In the genomic region with DNA sequence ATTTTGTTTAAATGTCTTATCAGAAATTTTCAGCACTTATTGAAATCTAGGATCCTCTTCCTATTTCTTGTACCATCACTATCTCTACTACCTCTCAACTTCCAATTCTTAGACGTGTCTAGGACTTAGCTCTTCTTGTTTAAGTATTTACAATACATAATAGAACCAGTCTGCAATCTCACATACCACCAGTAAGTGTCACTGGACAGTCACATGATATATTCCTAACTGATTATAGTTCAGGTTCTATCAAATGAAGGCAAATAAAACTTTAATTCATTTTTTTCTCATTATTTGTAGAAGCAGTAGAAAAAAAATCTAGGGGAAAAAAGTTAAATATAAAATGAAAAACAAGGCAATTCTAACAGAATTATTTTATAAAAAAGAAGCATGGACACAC, we compare ENCODE assay signal across 14 mouse cellular contexts. TPM values are rescaled to one million over a fixed set of nuclear protein-coding genes. Genes with fewer than 3 reads are reported as not detected.
DNase-seq lines count a peak whose midpoint lies in the region; ATAC-seq and TF ChIP-seq lines count a peak whose summit lies in the region.
"Had no signal": no experiment of that assay in that cellular context is flagged by ENCODE, and none has a peak within 500 bp of the region (broad histone marks: within the 10 kb centered on the region; RNA-seq: fewer than 3 reads in every experiment).

No protein-coding gene starts in this region.

- 22% methylated on average over 1 of the region's 1 CpGs for WGBS in intestine, postnatal 0 days
- 32% methylated on average over 1 of the region's 1 CpGs for WGBS in intestine, embryonic 15.5 days

- H3K36me3 ChIP-seq in intestine, postnatal 0 days (ENCODE audit: control insufficient read depth, insufficient read depth), result peaks cover 3% of the 10 kb centered on the region; the same call in 1 of the 2 replicates
- no peaks in the 10 kb centered on the region for H3K36me3 ChIP-seq in intestine, embryonic 15.5 days
- no peaks in the 10 kb centered on the region for H3K36me3 ChIP-seq in myocyte (ENCODE audit: control insufficient read depth, insufficient read depth)

- H3K27me3 ChIP-seq in intestine, postnatal 0 days (replicated peaks; ENCODE audit: control insufficient read depth, insufficient read depth, low read length), result no peaks in the 10 kb centered on the region
- H3K27me3 ChIP-seq in intestine, embryonic 15.5 days (replicated peaks), result no peaks in the 10 kb centered on the region
- no peaks in the 10 kb centered on the region for H3K27me3 ChIP-seq in myocyte (ENCODE audit: control insufficient read depth, insufficient read depth, insufficient read length)
- H3K27me3 ChIP-seq: limb, embryonic 13.5 days had no signal

- intact Hi-C loops in left cerebral cortex, postnatal 25 days (cut with DNase I), result no loop called here

- H3K4me3 ChIP-seq in intestine, postnatal 0 days (ENCODE audit: low read depth, low read length), result no peak overlapping the region
- H3K4me3 ChIP-seq in intestine, embryonic 15.5 days (replicated peaks), result no peak overlapping the region
- H3K4me3 ChIP-seq in myocyte, result no peak overlapping the region
- H3K4me3 ChIP-seq: limb, embryonic 13.5 days had no signal

- H3K9ac ChIP-seq in intestine, postnatal 0 days (ENCODE audit: low read depth, low read length), result no peak overlapping the region
- H3K9ac ChIP-seq in intestine, embryonic 15.5 days, result no peak overlapping the region
- H3K9ac ChIP-seq: limb, embryonic 13.5 days had no signal

- H3ac ChIP-seq in myocyte (ENCODE audit: control insufficient read depth, insufficient read length), result no peak overlapping the region

- no peak overlapping the region for H3K4me2 ChIP-seq in intestine, postnatal 0 days (replicated peaks; ENCODE audit: low read depth)
- no peak overlapping the region for H3K4me2 ChIP-seq in intestine, embryonic 15.5 days (replicated peaks)
- H3K4me2 ChIP-seq in myocyte (ENCODE audit: low read depth), result no peak overlapping the region

- no peaks in the 10 kb centered on the region for H3K9me3 ChIP-seq in intestine, postnatal 0 days (ENCODE audit: control insufficient read depth)
- no peaks in the 10 kb centered on the region for H3K9me3 ChIP-seq in intestine, embryonic 15.5 days
- H3K9me3 ChIP-seq: limb, embryonic 13.5 days had no signal

- H3K79me2 ChIP-seq in myocyte (ENCODE audit: control insufficient read depth, insufficient read depth), result peaks cover 15% of the 10 kb centered on the region

- peak; percentile 65 for TF ChIP-seq CTCF in intestine, postnatal 0 days (IDR thresholded peaks at IDR 0.05; ENCODE audit: low read depth)

- DNase-seq in lung, postnatal 10 days, result peak; percentile 32
- no peak for DNase-seq in lung, adult 18-20 months
- DNase-seq in Muller cell, postnatal 12 days (ENCODE audit: inconsistent ontology term), result peak; percentile 7
- DNase-seq in left cerebral cortex, postnatal 25 days (ENCODE audit: low spot score in 2 of 2), result no peak
- DNase-seq: cerebellum, adult 8-10 months; kidney, adult 8-10 months; layer of hippocampus, postnatal 36 days had no signal

- no peak for ATAC-seq in intestine, postnatal 0 days
- ATAC-seq in intestine, embryonic 15.5 days, result no peak
- ATAC-seq: activated CD4-positive, CD25-positive, alpha-beta regulatory T cell, adult 4 months had no signal

- no peaks in the 10 kb centered on the region for H3K4me1 ChIP-seq in intestine, postnatal 0 days (replicated peaks; ENCODE audit: control insufficient read depth, insufficient read depth, low read length)
- H3K4me1 ChIP-seq in intestine, embryonic 15.5 days (replicated peaks), result 0 out of 2 replicates have a peak, but pooled peaks cover 8% of the 10 kb centered on the region

- no peak for TF ChIP-seq POLR2A in myocyte (IDR thresholded peaks at IDR 0.05; ENCODE audit: insufficient read length, low read depth)

- no peak overlapping the region for H3K27ac ChIP-seq in intestine, postnatal 0 days (ENCODE audit: low read depth, low read length)
- H3K27ac ChIP-seq in intestine, embryonic 15.5 days, result no peak overlapping the region
- H3K27ac ChIP-seq: limb, embryonic 13.5 days had no signal

TF ChIP-seq in myocyte, 11 proteins besides CTCF, POLR2A, EP300 and RAD21:
- TF ChIP-seq MAX (IDR thresholded peaks at IDR 0.05; ENCODE audit: low read depth) (no peak), USF1 (IDR thresholded peaks at IDR 0.05; ENCODE audit: low read depth) (peak; percentile 36)

RNA-seq across cellular contexts. Expression of a gene that starts 32.2 kb away (rescaled TPM):
- not detected in 2 replicates for polyA plus RNA-seq in intestine, postnatal 0 days (2015; fragmentation: Nextera tagmentation; extraction: Ambion mirVana)
- polyA plus RNA-seq in intestine, embryonic 15.5 days (2015; fragmentation: Nextera tagmentation; extraction: Ambion mirVana), result 0.57 TPM in 1 of 2 replicates, not detected in the other
- polyA plus RNA-seq in myocyte (2012; fragmentation: generic; extraction: Trizol), result not detected
- total RNA-seq in left cerebral cortex, postnatal 25 days (2021), result 1 to 10 TPM in 1 of 2 experiments, under 1 TPM in 1; 0.57 to 1.8 TPM
- polyA plus RNA-seq: brain, embryonic 14.5 days; limb, embryonic 13.5 days; lung, embryonic 16.5 days had no signal

RNA-seq across cellular contexts. Expression of a gene that starts 32.6 kb away (rescaled TPM):
- polyA plus RNA-seq in intestine, postnatal 0 days (2015; fragmentation: Nextera tagmentation; extraction: Ambion mirVana), result 15.0 and 17.1 TPM in 2 replicates
- polyA plus RNA-seq in intestine, embryonic 15.5 days (2015; fragmentation: Nextera tagmentation; extraction: Ambion mirVana), result 25.9 and 31.8 TPM in 2 replicates
- polyA plus RNA-seq in myocyte (2012; fragmentation: generic; extraction: Trizol), result 33.7 TPM
- total RNA-seq in left cerebral cortex, postnatal 25 days (2021), result 10 to 100 TPM; 30.9 to 36.8 TPM

Comparison
In these comparisons a context has a peak if more than half of its experiments do, and no peak if none do; other contexts are left out.
1. DNase-seq: peak in lung, postnatal 10 days (single experiment) and Muller cell, postnatal 12 days (single experiment); none in lung, adult 18-20 months (0 of 2) and left cerebral cortex, postnatal 25 days (0 of 2).